Mouse (Mus musculus) cerebral cortex, adult 2 months (tissue): Measurements from ENCODE around the gene Myl7.

Source experiments
- WGBS: fragments of 180-500 bp; shearing (Covaris S2); methylation state at CpG from one replicate; pipeline ENCODE4 v1.1.7; 2018; 5-methylcytosine and 5-hydroxymethylcytosine counted together

The Myl7 gene

GRCm38 (mm10) chr11:5903844-5904243 is 5.3 kb upstream of the Myl7 start:
- 40% methylated on average over 2 of the region's 2 CpGs for WGBS

GRCm38 (mm10) chr11:5902390-5902789 is 3.8 kb upstream of the Myl7 start:
- WGBS, result 24% methylated on average over 6 of the region's 6 CpGs

- 2% methylated on average over 32 of the region's 32 CpGs for WGBS
These were observed 3.4 kb upstream of the Myl7 start for GRCm38 (mm10) chr11:5901950-5902349.

GRCm38 (mm10) chr11:5901320-5901719 is 2.7 kb upstream of the Myl7 start:
- WGBS, result 43% methylated on average over 3 of the region's 3 CpGs

- WGBS, result 97% methylated on average over 10 of the region's 10 CpGs
These were observed 704 bp upstream of the Myl7 start for GRCm38 (mm10) chr11:5899286-5899685.

- 55% methylated on average over 10 of the region's 10 CpGs for whole genome bisulfite sequencing
These were observed 743 bp downstream of the Myl7 start for GRCm38 (mm10) chr11:5897839-5898238.

- WGBS, result 37% methylated on average over 16 of the region's 16 CpGs
These were observed 1.4 kb downstream of the Myl7 start for GRCm38 (mm10) chr11:5897230-5897629.

- WGBS, result 86% methylated on average over 6 of the region's 6 CpGs
These were observed 4.8 kb downstream of the Myl7 start for GRCm38 (mm10) chr11:5893807-5894206.

GRCm38 (mm10) chr11:5892810-5893368 is 5.7 kb downstream of the Myl7 start:
- WGBS, result 64% methylated on average over 4 of the region's 4 CpGs

GRCm38 (mm10) chr11:5892151-5892591 is 6.4 kb downstream of the Myl7 start:
- 70% methylated on average over 8 of the region's 8 CpGs for WGBS

GRCm38 (mm10) chr11:5888563-5888962 is 10.0 kb downstream of the Myl7 start:
- WGBS, result 72% methylated on average over 5 of the region's 5 CpGs

- 59% methylated on average over 5 of the region's 5 CpGs for WGBS
These were observed 11.3 kb downstream of the Myl7 start for GRCm38 (mm10) chr11:5887250-5887649.

- WGBS, result 20% methylated on average over 9 of the region's 9 CpGs
These were observed 12.4 kb downstream of the Myl7 start for GRCm38 (mm10) chr11:5886187-5886586.

- WGBS, result 66% methylated on average over 8 of the region's 8 CpGs
These were observed 16.1 kb downstream of the Myl7 start for GRCm38 (mm10) chr11:5882518-5882917.

- WGBS, result 46% methylated on average over 5 of the region's 5 CpGs
These were observed 18.7 kb downstream of the Myl7 start for GRCm38 (mm10) chr11:5879905-5880304.

GRCm38 (mm10) chr11:5878661-5879060 is 19.9 kb downstream of the Myl7 start:
- WGBS, result 13% methylated on average over 8 of the region's 8 CpGs

GRCm38 (mm10) chr11:5877921-5878526 is 20.6 kb downstream of the Myl7 start, which contains the start of gene Pold2:
TSS of gene Pold2 (minus strand) at chr11:5878292.
- under 1% methylated on average over 52 of the region's 52 CpGs for WGBS

GRCm38 (mm10) chr11:5877421-5877820 is 21.2 kb downstream of the Myl7 start:
- 4% methylated on average over 5 of the region's 5 CpGs for WGBS

- 95% methylated on average over 9 of the region's 9 CpGs for WGBS
These were observed 25.4 kb downstream of the Myl7 start for GRCm38 (mm10) chr11:5873192-5873591.

- 95% methylated on average over 11 of the region's 11 CpGs for WGBS
These were observed 25.9 kb downstream of the Myl7 start for GRCm38 (mm10) chr11:5872707-5873106.

- WGBS, result 88% methylated on average over 16 of the region's 16 CpGs
These were observed 28.5 kb downstream of the Myl7 start for GRCm38 (mm10) chr11:5870069-5870468.

- 95% methylated on average over 16 of the region's 16 CpGs for WGBS
These were observed 29.3 kb downstream of the Myl7 start for GRCm38 (mm10) chr11:5869331-5869730.

GRCm38 (mm10) chr11:5868324-5868723 is 30.3 kb downstream of the Myl7 start:
- WGBS, result 94% methylated on average over 12 of the region's 12 CpGs

GRCm38 (mm10) chr11:5867196-5867595 is 31.4 kb downstream of the Myl7 start:
- WGBS, result 77% methylated on average over 2 of the region's 2 CpGs
